Mouse (Mus musculus) spleen, adult 12 weeks (tissue): ENCODE results near the gene Ttc23.

Experiments used
- DNase-seq: peaks from one replicate; pipeline ENCODE4 v3.0.0; 2022; ENCODE audit warnings: low spot score

Ttc23 gene

DNA sequence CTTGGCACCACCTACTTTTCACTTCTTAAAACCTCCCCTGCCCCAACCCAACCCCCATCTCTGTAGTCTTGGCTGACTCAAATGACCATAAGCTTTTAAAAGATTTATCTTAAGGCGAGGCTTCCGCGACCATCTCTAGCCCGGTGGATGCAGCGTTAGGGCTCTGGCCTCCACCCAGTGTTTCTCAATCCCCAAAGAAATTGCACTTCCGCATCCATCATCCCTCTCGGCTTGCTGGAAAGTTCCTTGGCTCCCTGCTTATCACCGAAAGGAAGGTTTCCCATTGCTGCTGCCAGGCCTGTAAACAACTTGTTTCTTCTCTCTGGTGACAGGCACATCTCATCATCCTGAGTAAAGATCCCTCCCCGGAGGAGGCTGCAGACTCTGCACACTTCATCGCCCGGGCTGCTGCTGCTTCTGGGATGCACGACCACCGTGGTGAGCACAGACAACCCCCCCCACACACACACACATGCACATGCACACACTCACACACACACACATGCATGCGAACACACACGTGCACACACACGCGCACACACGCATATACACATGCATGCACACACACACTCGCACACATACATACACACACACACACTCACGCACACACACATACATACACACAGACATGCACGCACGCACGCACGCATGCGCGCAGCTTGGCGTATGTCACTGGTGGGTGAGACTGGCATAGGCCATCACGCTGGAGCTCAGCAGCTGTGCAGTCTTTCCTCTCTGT, 50.9 kb downstream of the Ttc23 start:
- DNase-seq: no peak

DNA sequence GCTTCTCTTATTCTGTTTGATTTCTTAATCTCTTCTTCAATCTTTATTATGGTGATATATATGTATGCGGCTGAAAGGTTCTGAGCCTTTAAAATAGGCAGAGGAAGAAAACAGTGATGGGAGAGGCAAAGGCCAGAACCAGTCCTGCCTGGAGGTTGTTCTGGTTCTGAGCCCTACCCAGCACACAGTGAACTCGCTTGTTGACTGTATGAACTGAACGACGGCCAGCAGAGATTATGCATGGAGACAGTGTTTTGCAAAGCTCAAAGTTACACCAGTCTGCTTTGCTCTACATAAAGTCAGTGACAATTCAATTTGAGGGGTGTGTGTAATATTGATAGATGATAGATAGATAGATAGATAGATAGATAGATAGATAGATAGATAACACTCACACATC, 52.1 kb downstream of the Ttc23 start:
- DNase-seq: no peak

DNA sequence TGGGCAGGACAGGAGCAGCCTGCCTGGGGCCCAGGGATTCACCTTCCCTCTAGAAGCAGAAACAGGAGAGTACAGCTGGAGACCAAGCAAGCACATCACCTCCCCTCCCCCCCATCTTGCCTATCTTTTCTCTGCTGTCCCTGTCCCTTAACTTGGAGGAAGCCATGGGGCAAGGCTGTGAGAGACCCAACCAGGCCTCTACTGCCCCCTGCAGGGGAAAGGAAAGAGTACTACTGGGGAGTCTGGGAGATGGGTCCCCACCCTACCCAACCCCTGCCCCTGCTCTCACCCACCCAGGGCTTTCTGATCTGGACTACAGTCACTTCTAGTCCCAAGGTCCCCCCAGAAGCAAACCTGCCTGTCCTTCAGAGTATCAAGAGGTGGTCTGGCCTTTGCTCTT, 53.6 kb downstream of the Ttc23 start:
- DNase-seq: no peak

DNA sequence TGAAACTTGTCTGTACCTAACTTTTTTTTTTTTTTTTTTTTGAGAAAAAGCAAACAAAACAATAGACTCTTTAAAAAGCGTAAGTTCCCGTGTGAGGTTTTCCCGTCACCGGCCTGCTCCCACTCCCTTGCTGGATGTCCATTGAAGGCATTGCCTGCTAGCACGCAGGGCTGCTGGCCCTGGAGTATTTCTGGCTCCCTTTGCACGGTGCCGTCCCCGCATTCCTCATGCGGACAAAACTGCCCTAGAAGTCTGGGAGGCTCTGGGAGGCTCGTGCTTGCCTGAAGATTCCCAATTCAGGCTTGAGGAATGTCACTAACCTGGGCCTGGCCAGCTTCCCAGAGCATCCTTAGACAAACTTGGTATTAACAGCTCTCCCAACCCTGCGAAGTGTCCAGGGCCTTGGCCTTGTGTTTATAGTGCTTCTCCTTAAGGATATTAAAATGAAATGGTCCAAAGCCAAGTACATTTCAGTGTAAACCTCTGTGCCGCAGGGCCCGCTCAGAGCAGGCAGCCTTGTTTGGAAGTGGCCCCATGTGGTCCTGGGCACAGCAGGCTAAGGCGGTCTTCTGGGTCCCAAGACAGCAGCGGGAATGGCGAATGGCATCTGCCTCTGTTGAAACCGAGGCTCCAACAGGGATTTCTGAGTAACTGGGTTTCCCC, 54.2 kb downstream of the Ttc23 start:
- DNase-seq: no peak

DNA sequence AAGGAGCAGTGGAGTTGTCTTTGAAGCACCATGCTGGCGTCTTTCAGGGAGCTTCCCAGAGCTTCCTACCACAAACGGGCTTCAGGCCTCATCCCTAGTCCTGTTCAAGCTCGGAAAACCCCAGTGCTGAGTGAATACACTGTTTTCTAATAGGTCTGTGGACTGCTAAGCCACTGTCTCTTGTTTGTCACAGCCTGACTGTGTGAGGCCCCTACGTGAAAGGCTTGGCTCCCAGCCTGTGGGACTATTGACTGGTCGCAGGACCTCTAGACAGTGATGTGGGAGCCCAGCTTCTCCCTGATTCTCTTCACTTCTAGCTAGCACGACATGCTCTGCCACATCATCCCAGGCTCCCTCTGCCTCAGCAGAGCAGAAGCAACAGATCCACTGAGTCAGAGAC, 61.0 kb downstream of the Ttc23 start:
- no peak for DNase-seq

DNA sequence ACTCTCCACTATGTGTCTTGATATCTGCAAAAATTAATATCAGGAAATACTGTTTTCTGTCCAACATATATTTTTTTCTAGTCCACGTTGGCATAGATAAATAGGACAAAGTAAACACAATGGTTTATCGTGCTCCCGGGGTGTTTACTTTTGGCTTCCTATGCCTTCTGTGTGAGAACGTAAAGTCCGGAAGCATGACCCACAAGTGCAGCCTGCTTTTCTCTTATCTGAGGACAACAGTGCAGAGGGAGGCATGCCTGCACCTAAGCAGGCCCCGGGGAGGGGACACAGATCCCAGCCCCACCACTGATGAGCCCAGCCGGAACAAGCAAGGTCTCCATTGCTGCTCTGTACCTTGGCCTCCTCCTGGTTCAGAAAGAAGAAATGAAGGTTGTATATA, 63.0 kb downstream of the Ttc23 start:
- no peak for DNase-seq

DNA sequence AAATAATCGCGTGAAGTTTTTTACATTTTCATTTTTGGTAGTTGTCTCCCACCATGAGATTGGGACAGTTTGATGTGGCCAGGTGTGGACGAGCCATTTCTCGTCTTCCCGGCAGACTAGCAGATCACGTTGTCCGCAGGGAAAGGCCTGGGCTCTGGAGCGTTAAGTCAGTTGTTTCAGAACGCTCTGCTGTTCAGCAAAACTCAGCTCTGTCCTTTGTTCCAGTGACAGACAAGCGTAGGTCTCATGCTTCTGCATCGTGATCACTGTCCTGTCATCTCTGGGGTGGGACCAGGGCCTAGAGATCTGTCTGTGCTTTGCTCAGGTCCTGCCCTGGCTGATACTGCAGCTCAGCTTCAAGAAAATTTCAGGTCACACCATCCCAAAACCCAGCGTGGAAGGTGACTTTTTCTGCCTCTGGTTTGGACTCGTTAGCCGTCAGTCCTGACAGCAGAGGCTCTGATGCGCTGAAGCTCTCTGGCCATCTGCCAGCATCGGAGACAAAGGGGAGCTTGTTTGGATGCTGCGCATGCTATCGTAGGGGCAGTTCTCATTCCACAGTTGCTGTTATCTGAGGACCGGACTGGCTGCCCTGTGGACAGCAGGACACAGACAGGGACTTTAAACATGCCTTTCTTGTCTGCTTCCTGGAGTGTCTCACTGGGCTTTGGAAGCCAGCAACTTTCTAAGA, 66.8 kb downstream of the Ttc23 start:
- DNase-seq: no peak

DNA sequence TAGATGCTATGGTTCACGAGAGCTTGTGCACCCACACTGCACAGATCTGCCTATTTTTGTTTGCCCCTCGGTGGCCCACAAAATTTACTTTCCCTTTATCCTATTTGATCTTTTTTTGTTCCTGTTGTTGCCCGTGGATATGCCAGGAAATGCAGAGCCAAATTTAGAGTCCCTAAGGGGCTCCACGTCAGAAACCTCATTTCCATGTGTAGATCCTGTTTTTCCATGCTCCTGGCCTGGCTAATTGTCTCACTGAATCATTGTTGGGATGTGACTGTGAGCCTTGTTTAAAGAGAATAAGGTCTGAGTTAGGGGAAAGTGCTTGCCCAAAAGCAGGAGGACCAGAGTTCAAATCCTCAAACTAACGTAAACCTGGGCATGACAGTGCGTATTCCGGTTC, 68.0 kb downstream of the Ttc23 start:
- no peak for DNase-seq

DNA sequence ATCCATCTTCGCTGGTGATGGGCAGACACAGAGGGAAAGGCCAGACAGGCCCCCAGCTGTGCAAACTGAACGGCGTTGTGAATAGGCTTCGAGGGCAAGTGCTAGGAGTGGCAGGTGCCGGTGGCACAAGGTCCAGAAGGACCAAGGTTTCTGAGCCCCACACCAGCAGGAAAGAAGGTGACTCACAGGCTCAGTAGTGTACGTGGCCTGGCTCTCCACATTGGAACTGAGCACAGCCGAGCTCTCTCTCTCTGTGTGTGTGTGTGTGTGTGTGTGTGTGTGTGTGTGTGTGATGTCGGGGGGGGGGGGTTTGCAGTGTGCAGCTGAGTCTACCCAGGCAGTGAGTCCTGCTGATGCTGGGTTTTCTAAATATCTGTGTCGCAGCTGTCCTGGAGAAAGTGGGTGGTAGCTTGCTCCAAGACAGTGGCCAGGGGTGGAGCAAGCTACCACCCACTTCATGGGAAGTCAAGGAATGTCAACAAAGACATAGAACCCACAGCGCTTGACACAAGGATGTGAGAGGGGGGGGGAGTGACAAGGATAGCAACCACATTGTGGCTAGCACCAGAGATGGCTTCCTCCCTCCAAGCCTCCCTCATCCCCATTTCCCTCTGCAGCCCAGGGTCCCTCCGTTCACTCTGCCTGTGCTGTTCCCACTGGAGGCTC, 69.1 kb downstream of the Ttc23 start:
- DNase-seq: no peak

DNA sequence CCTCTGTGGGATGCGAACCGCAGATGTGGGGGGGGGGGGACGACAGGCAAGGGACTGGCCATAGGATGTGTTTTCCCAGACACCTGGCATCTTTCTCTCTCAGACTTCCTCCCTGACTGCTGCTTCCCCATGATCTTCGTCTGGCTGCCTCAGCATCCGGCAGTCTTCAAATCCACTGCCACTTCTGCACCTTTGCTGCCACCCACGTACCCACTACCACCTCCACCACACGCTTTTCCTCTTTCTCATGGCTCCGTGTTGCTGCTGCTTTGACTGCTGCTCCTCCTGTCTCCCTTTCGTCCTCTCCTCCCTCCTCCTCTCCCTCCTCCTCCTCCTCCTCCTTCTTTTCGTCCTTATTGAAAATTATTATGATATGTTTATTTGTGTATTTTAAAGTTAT, 69.7 kb downstream of the Ttc23 start:
- DNase-seq: no peak

DNA sequence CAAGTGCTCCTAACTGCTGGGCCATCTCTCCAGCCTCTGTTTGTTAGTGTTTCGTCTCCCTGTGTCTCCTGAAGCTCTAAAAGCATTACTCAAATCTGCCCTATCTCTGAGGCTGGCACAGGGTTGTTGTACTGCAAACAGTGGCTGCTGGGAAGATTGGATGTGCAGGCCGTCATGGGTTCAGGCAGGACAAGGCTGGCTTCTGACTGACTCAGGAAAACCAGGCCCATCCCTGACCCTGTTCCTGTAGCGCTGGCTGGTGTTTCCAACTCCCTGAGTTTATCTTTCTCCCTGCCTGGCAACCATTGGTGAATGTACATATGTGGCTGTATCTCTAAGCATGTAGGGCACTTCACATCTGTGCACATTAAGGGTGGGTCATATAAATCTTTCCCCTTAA, 70.3 kb downstream of the Ttc23 start:
- DNase-seq: no peak

DNA sequence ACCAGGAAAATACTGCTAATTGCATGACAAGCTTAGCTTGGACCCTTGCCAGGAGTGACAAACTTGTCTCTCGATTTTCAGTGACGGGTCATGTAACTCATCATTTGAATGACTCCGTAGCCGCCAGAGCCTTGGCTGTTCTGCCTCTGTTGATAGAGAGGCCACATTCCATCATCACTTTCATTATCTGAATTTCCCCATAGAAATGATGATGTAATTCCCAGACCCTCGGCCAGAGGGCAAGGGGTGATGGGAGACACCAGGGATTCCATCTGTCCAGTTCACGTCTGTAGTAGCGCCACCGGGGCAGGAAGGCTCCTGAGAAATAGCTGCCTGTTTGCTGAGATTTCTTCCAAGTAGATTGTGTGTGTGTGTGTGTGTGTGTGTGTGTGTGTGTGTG, 71.6 kb downstream of the Ttc23 start:
- DNase-seq: no peak

DNA sequence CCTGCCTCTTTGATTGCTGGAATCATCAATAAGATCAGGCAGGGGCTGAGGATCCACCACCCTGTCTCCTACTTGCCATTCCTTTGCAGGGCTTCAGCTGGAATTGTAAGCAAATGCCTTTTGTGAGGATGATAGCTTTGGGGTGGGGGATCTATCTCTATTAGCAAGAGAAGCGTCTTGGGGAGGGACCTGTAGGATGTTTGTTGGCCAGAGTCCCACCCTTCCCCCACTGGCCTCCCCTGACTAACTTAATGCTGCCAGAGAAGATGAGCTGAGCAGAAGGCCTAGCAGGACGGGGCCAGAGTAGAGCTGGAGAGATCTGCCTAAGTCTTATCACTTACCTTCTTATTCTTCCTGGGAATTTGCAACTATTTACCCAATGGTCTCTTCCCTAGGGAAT, 75.0 kb downstream of the Ttc23 start:
- no peak for DNase-seq

DNA sequence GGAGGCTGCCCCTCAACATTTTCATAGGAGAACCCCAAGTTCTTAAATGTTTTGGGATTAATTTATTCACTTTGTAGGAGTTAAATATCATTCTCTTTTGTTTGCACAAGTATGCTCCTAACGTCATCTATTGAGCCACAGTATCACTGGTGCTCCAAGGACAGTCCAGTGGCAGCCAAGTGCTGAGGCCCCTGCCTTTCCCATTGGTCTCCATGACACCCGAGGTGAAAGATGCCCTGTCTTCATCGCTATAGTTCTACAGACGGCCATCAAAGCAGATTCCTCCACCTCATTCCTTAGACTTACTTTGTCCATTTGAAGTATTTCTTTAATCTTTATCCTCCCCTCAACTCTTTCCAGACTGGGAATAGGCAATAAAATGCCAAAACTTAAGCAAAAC, 77.3 kb downstream of the Ttc23 start:
- DNase-seq: no peak

DNA sequence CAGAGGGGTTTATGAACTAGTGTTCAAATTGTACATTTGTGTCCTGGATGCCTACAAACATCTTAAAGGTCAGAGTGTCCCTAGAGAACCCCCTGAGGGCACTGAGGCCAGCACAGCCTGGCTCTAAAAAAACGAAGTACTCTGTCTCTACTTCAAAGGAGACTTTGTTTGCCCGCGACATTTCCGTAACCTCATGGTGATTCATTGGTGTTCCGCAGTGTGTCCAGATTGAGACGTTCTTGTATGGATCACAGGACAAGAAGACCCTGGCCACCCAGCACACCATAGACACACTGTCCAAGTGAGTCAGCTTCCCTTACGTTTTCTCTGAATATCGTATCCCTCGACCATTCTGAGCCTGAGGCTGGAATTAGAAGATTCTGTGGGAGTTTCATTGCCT, 77.8 kb downstream of the Ttc23 start:
- DNase-seq: no peak

DNA sequence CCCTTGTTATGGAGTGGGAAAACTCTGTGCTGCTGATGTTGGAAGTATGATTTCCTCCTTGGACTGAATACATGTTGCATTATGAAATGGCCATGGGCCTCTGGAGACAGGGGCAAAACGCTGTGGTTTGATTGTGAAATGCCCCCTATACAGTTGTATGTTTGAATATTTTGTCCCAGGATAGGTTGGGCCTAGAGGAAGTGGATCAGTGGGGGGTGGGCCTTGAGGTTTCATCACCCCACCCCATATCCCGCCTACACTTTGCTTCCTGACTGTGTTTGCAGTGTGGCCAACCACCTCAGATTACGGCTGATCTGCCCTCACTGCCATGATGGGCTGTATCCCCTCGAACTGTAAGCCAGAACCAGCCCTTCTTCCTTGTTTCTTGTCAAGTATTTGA, 81.0 kb downstream of the Ttc23 start:
- no peak for DNase-seq

DNA sequence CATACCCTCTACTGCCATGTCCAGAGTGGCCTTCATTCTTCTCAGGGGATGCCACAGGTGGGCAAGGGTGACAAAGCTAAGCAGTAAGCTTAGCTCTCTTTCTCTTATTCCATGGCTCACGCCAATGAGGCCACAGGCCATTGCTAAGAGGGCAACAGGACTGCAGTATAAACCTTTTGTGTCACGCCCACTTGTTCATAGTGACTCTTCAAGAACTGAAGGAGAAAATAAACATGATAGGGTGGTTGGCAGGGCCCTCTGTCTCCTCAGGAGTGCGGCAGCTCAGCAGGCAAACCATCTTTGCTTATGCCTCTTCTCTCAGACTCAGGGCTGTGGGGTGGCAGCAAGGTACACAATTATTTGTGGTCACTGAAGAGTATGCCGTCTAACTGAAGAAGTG, 81.6 kb downstream of the Ttc23 start:
- DNase-seq: no peak

DNA sequence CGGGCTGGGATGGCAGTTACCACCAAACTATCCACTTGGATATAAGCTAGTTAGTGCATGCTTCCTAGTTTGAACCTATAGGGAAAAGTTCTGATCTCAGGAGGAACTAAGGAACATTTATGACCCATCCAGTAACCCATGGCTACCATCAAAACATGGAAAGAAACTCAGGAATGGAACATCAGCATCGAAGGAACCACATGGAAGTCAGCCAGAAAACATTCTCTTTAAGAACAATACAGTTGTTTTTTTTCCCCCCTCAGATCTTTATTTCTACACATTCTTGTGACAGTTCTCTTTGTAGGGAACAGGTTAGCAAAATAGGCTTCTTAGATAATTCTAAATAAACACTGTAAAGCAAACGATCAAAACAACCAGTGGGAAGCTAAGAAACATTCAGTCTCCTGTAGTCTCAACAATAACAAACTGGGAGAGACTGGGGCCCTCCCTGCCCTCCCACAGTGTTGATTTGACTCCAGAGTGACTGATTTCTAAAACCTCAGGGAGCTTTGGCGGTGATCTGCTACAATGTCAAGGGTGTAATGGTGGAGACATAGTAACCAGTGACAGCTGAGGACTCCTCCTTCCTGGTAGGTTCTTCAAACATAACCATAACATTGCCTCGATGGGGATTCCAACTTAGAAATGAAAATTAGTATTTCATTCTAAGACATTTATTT, 83.4 kb downstream of the Ttc23 start:
- DNase-seq: no peak

DNA sequence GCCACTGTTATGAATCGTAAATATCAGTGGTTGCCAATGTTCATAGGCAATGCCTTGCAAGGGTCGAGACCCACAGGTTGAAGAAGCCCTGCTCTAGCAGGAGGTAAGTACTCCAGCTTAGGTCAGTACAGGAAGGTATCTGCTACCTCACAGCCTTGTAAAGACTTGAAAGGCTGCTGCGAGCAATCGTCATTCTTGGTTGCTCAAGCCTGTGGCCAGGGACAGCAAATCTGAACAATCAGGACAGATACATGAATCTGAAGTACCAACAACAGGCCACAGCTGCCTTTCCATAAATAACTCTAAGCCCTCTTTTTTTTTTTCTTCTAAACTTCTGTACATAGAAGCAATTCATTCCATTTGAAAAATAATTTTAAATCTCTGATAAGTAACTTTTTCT, 85.1 kb downstream of the Ttc23 start:
- DNase-seq: no peak

DNA sequence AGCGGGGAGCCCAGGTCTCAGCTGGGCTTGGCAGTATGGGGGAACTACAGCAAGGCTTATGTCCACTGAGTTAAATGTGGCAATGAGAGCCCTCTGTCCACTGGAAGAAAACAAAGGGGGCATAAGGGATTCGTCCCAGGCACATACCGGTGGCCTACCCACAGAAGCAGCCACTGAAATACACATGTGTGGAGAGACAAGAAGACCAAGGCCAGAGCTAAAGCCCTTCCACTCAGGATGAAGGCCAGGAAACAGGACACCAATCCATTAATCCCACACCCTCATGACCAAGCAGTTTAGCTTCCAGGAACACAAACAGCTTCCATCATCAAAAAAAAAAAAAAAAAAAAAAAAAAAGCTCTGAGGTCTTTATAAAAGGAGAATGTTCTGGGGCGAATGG, 93.2 kb downstream of the Ttc23 start:
- no peak for DNase-seq

DNA sequence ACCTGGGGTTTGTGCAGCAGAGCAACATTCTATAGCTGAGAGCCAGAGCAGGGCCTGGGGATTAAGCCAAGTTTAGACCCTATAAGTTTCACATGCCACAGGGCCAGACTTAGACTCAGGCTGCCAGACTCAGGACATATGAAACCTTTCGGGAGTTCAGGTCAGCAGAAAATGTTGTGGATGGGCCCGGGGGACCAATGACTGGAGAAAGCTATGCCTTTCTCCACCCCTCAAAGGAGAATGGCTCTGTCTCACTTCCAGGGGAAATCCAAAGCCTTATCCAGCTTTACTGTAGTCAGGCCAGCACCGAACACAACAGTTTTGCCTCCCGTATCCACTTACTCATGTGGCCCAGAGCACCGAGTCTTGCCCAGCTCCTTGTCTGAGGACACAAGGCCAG, 93.6 kb downstream of the Ttc23 start:
- no peak for DNase-seq

DNA sequence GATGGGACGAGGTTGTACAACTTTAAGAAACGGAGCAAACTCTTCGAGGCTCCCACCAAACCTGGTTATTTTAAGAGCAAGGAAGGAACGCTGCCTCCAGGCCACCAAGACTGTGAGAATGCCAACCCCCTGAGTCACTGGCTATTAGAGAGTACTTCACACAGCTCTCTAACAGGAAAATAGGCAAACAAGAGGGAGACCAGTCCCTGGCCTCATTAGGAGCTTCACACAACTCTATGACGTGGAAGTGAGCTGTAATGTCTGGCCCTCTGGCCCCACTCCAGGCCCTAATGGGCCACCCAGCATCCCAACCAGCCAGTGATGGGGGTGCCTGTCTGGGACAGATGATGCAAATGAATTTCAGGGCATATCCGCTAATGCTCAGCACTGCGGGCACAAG, 94.5 kb downstream of the Ttc23 start:
- no peak for DNase-seq
